Mouse (Mus musculus) embryonic facial prominence, embryonic 10.5 days (tissue): Measurements from ENCODE around the gene Spata21. TPM values are rescaled to one million over a fixed set of nuclear protein-coding genes. Genes with fewer than 3 reads are reported as not detected.
A peak's percentile ranks its signal among the peaks of the same experiment; 100 is the strongest.

ENCODE experiments used
- DNase-seq: peaks from one replicate; pipeline ENCODE4 v3.0.0-alpha.2; 2017; ENCODE audit warnings: low spot score
- H3K27ac ChIP-seq: fragments of 300-500 bp; sonication (generic); replicated peaks from 2 replicates; pipeline ENCODE4 v1.5.1; 2016; ENCODE audit warnings: mild to moderate bottlenecking
- H3K27me3 ChIP-seq: fragments of 300-500 bp; sonication (generic); replicated peaks from 2 replicates; pipeline ENCODE4 v1.6.1; 2016; ENCODE audit warnings: low read depth, mild to moderate bottlenecking; ENCODE audit not compliant: poor library complexity, severe bottlenecking
- H3K36me3 ChIP-seq: fragments of 300-500 bp; sonication (generic); replicated peaks from 2 replicates; pipeline ENCODE4 v1.6.1; 2016; ENCODE audit warnings: mild to moderate bottlenecking, moderate library complexity
- H3K4me1 ChIP-seq: fragments of 300-500 bp; sonication (generic); 2 replicates; pipeline ENCODE4 v1.6.1; 2016
- H3K4me3 ChIP-seq: fragments of 300-500 bp; sonication (generic); 2 replicates; pipeline ENCODE4 v1.5.1; 2016; ENCODE audit warnings: mild to moderate bottlenecking, moderate library complexity
- H3K9me3 ChIP-seq: fragments of 300-500 bp; sonication (generic); 2 replicates; pipeline ENCODE4 v1.6.1; 2016; ENCODE audit warnings: mild to moderate bottlenecking
- WGBS: fragments of 180-500 bp; shearing (Covaris S2); methylation state at CpG from one replicate; pipeline ENCODE4 v1.1.7; 2016; 5-methylcytosine and 5-hydroxymethylcytosine counted together
- polyA plus RNA-seq: library from polyadenylated mRNA; unstranded; fragments of >200 nt; fragmentation: Nextera tagmentation; extraction: Ambion mirVana; gene quantifications from 2 replicates; pipeline ENCODE4 v1.2.1, GENCODE M21; 2016

Gene Spata21
- polyA plus RNA-seq, 1 experiment from 2014 or later, result 0.11 TPM

DNA sequence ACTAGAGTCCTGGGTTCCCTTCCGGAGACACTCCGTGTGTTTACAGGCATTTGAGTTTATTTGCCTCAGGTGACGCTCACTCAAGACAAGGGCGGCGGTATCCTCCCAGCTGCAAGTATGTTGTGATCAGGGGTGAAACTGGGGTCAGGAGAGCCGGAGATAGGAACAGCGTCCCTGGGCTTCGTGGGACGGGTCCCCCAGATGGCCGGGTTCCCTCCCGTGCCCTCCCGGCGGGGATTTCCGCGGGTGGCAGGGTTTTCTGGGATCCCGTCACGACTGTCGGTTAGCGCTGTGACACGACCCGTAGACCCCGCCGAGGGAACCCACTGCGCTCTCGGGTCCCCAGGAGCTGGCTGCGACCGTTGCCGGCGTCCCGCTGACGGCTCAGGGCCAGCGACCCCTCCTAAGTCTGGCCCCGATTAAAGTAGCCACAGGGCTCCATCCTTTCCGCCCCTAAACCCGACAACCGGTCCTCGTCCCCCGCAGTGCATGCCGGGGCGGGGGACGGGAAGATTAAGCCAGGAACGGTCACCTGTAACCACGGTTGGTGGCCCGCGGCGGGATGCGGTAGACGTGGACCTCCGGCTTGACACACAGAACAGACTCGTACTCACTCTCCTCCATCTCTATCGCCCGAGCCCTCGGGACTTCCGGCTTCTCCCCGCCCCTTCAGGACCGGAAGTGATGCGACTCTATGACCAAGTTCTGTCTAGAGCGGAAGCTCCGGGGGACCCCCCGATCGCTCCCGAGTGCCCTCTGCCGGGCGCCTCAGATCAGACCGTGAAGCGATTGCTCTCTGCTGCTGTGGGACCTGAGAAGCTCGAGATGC is 10.2 kb upstream of the Spata21 start, which contains the start of gene Necap2:
Necap2 (minus strand) TSS at position 677 of the 829 bp plus-strand sequence.
- DNase-seq, result peak; percentile 96
- Histone ChIP-seq H3K9me3 (no peaks in the 10 kb centered on the region; the same call in 1 of the 2 replicates), H3K27ac (peak within 1 kb of the TSS; percentile 84), H3K27me3 (no peaks in the 10 kb centered on the region), H3K4me1 (peaks cover 14% of the 10 kb centered on the region), H3K4me3 (peak within 1 kb of the TSS; percentile 75), H3K36me3 (peaks cover 31% of the 10 kb centered on the region)
- WGBS, result under 1% methylated on average over 67 of the region's 67 CpGs

DNA sequence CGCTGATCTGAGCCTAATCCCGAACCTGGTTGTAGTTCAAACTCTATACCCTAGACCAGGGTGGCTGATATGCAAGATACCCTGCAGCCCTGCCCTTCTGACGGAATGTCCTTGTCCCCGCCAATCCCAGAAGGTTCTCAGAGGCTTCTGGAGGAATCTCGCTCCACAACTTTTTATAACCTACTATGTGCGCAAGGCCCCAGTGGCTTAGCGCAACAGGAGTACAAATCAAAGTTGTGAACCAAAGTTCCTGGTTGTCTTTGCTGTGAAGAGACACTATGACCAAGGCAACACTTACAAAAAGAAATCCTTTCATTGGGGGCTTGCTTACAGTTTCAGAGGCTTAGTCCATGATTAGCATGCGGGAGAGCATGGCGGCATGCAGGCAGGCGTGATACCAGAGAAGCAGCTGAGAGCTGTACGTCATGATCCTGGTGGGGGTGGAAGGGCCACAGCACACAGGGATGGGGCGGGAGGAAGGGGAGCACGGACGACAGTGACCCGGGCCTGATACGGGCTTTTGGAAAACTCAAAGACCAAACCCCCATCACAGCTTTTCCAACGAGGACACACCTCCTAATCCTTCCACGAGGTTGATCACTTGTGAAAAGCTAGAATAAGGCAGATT is 9.5 kb upstream of the Spata21 start:
- 74% methylated on average over 18 of the region's 18 CpGs for WGBS
- Histone ChIP-seq H3K27me3 (no peaks in the 10 kb centered on the region), H3K4me1 (peaks cover 14% of the 10 kb centered on the region), H3K36me3 (peaks cover 24% of the 10 kb centered on the region), H3K27ac (0 out of 2 replicates have a peak overlapping the region, but pooled peaks have one; percentile 84), H3K9me3 (no peaks in the 10 kb centered on the region; the same call in 1 of the 2 replicates), H3K4me3 (peak overlapping the region; percentile 75)
- DNase-seq, result no peak

DNA sequence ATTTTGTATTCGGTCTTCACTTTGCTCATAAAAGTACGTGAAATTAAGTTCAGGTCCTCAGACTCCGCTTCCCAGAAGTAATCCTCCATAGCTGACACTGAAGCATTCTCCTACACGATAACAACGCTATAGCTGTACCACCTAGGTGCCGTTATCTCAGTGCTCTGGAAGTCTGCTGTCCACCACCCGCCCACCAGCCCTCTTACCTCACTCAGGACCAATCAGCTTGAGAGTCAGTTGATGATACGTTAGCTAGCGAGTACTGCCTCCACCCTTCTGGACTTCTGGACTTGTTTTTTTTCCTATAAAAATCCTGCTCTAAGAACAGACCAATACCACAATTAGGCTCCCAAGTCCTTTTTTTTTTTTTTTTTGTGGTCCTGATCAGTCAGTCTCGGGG is 1.3 kb upstream of the Spata21 start:
- H3K4me1 ChIP-seq, result peaks cover 9% of the 10 kb centered on the region
- H3K27me3 ChIP-seq, result no peaks in the 10 kb centered on the region
- DNase-seq, result no peak
- H3K4me3 ChIP-seq, result no peak overlapping the region
- no peaks in the 10 kb centered on the region for H3K36me3 ChIP-seq
- WGBS, result 79% methylated on average over 10 of the region's 10 CpGs
- no peaks in the 10 kb centered on the region for H3K9me3 ChIP-seq
- H3K27ac ChIP-seq, result no peak overlapping the region

DNA sequence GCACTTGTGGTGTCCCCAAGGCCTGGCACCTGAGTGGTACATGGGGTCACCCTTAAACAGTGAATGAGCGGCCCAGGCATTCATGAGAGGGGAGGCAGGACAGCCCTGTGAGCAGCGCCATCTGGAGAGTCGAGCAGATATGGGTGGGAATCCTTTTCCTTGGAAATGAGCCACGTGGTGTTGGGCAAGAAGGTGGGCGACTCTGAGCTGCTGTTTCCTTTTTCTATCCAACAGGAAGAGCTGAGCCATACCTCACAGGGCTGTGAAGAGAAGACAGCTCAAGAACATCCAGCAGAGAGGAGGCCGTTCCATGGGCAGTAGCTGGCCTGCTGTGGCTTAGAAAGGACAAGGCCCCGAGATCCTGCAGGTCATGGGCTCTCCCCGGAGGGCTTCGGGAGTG is 581 bp downstream of the Spata21 start:
- DNase-seq, result no peak
- Histone ChIP-seq H3K36me3 (no peaks in the 10 kb centered on the region), H3K27ac (no peak overlapping the region), H3K9me3 (no peaks in the 10 kb centered on the region), H3K4me3 (no peak overlapping the region), H3K4me1 (peaks cover 9% of the 10 kb centered on the region), H3K27me3 (no peaks in the 10 kb centered on the region)
- 74% methylated on average over 9 of the region's 9 CpGs for WGBS

DNA sequence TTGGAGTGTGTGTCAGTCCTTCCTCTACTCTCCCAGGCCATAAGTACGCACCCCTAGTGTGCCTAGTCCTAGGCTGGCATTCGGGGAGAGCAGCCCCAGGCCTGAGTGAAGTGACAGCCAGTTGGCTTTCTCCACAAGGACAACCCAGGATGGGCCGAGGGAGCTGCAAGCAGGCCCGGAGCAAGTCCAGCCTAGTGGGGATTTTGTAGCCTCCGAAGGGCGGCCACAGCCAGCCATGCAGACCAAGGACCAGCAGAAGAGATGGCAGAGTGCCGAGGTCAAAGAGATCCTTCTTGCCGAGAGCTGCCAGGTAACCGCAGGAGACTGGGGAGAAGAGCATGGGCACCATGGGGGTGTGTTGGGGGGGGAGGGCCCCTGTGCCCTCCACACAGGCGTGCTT is 6.9 kb downstream of the Spata21 start:
- 78% methylated on average over 10 of the region's 10 CpGs for WGBS
- Histone ChIP-seq H3K36me3 (no peaks in the 10 kb centered on the region), H3K27me3 (no peaks in the 10 kb centered on the region), H3K27ac (no peak overlapping the region), H3K4me3 (no peak overlapping the region), H3K9me3 (no peaks in the 10 kb centered on the region), H3K4me1 (peaks cover 5% of the 10 kb centered on the region)
- no peak for DNase-seq

DNA sequence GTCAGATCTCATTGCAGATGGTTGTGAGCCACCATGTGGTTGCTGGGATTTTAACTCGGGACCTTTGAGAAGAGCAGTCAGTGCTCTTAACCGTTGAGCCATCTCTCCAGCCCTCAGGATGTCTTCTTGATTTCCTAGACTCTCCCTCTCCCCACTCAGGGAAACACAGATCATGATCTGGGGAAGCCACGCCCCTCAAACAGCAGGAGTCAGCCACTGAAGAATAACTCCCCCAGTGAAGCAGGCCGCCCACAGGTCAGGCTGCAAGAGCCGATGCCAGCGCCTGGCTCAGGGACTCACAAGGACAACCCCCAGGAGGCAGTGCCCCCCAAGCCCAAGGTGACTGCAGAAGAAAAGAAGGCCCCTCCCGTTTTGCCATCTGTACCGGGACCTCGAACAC is 8.6 kb downstream of the Spata21 start:
- Histone ChIP-seq H3K36me3 (no peaks in the 10 kb centered on the region), H3K4me1 (peaks cover 5% of the 10 kb centered on the region), H3K27ac (no peak overlapping the region), H3K9me3 (no peaks in the 10 kb centered on the region), H3K4me3 (no peak overlapping the region), H3K27me3 (no peaks in the 10 kb centered on the region)
- WGBS, result 16% methylated on average over 9 of the region's 9 CpGs
- DNase-seq, result no peak

DNA sequence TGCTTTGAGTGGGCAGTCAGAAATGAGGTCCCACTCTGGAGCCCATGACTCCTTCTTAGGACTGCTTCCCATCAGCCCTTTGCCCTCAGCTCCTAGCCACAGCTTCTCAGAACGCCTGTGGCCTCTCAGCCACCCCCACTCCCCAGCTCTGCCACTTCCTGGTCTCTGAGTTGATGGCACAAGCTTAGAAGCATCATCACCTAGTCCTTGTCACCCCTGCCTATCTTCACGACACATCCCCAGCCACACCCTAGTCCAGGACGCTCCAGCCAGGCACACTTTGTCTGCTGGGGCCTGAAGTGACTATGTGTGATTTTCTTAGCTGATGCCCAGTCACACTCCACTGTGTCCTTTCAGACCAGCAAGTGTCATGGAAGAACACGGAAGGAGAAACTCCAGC is 10.8 kb downstream of the Spata21 start:
- Histone ChIP-seq H3K4me3 (no peak overlapping the region), H3K27me3 (no peaks in the 10 kb centered on the region), H3K36me3 (no peaks in the 10 kb centered on the region), H3K27ac (no peak overlapping the region), H3K4me1 (peaks cover 11% of the 10 kb centered on the region), H3K9me3 (no peaks in the 10 kb centered on the region)
- WGBS, result 76% methylated on average over 4 of the region's 4 CpGs
- DNase-seq, result no peak

DNA sequence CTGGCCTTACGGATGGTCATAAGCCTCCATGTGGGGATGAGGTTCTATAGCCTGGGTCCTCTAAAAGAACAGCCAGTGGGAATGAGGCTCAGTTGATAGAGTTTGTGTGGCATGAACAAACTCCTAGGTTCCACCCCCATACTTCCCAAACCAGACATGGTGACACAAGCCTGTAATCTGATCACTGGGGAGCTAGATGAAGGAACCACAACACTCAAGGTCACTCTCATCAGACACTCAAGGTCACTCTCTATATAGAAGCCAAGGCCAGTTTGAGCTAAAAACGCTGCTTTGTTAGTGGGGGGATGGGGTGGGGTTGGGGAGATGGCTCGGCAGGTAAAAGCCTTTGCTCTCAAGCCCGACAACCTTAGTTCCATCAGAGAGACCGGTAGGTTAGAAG is 11.8 kb downstream of the Spata21 start:
- peaks cover 11% of the 10 kb centered on the region for H3K4me1 ChIP-seq
- no peak overlapping the region for H3K27ac ChIP-seq
- no peak for DNase-seq
- no peaks in the 10 kb centered on the region for H3K9me3 ChIP-seq
- no peaks in the 10 kb centered on the region for H3K27me3 ChIP-seq
- WGBS, result 85% methylated on average over 5 of the region's 5 CpGs
- H3K36me3 ChIP-seq, result no peaks in the 10 kb centered on the region
- H3K4me3 ChIP-seq, result no peak overlapping the region

DNA sequence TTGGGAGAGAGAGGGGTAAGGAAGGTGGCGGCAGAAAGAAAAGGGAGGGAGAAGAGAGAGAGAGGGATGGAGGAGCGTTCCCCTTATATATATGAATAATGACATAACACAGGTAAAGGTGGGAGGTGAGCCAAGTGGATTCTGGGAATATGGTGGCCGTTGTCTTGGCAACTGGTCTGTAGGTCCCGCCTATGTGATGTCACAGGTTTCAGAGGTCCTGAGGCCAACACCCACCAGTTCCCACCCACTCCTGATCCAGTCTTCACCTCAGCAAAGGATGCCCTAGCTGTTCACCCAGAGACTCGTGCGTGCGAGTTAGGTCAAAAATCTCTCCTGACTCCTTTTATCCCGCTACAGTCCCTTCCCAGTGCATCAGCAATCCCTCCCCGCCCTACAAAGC is 13.2 kb downstream of the Spata21 start:
- Histone ChIP-seq H3K27ac (no peak overlapping the region), H3K4me3 (no peak overlapping the region), H3K36me3 (no peaks in the 10 kb centered on the region), H3K4me1 (peaks cover 11% of the 10 kb centered on the region), H3K27me3 (no peaks in the 10 kb centered on the region), H3K9me3 (no peaks in the 10 kb centered on the region)
- DNase-seq, result no peak
- WGBS, result 89% methylated on average over 9 of the region's 9 CpGs

DNA sequence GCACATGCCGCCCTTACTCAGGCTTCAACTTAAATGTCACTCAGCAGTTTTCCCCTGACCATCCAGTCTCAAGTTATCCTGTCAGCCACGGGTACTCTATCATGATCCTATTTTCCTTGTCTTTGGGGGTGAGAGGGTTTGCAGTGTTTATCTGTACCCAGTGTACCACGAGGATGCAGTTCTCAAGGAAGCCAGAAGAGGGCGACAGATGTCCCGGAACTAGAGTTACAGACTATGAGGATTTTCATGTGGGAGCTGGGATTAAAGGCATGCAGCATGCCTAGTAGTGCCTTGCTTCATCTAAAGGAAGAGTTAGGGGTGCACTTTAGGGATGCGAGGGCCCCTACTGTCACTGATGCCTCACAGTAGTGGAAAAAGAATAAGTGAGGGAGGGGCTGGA is 13.7 kb downstream of the Spata21 start:
- H3K36me3 ChIP-seq, result no peaks in the 10 kb centered on the region
- H3K27me3 ChIP-seq, result no peaks in the 10 kb centered on the region
- H3K4me3 ChIP-seq, result no peak overlapping the region
- no peak overlapping the region for H3K27ac ChIP-seq
- H3K4me1 ChIP-seq, result peaks cover 8% of the 10 kb centered on the region
- 61% methylated on average over 6 of the region's 6 CpGs for WGBS
- H3K9me3 ChIP-seq, result no peaks in the 10 kb centered on the region
- DNase-seq, result peak; percentile 41

DNA sequence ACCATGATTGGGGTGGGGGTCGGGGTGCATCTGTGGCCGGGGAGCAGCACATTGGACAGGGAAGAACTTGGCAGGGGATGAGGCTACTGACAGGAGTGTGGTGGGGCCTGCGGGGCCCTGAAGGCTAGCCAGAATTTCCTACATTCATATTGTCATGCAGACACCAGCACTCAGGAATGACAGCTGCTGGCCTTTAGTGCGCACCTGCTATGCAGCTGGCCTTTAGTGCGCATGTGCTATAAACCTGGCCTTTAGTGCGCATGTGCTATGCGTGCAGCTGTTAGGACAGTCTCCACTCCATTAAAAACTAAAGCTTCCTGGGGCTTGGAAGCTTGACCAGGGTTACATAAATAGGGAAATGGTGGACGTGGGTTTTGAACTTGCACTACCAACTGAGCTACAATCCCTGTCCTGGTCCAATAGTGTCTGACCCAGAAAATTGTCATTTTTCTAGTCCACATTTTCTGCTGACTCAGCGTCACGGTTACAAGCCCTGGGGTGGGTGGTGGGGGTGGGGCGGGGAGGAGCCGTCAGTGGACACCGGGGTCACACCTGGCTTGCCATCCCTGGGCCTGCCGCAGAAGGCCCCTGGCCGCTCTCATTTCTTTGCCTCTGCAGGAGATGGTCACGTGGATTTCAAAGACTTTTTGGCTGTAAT is 18.5 kb downstream of the Spata21 start:
- Histone ChIP-seq H3K27ac (no peak overlapping the region), H3K4me3 (no peak overlapping the region), H3K36me3 (peaks cover 23% of the 10 kb centered on the region), H3K27me3 (no peaks in the 10 kb centered on the region), H3K9me3 (peaks cover 6% of the 10 kb centered on the region; the same call in 1 of the 2 replicates), H3K4me1 (peaks cover 14% of the 10 kb centered on the region)
- WGBS, result 83% methylated on average over 16 of the region's 16 CpGs
- DNase-seq, result no peak

DNA sequence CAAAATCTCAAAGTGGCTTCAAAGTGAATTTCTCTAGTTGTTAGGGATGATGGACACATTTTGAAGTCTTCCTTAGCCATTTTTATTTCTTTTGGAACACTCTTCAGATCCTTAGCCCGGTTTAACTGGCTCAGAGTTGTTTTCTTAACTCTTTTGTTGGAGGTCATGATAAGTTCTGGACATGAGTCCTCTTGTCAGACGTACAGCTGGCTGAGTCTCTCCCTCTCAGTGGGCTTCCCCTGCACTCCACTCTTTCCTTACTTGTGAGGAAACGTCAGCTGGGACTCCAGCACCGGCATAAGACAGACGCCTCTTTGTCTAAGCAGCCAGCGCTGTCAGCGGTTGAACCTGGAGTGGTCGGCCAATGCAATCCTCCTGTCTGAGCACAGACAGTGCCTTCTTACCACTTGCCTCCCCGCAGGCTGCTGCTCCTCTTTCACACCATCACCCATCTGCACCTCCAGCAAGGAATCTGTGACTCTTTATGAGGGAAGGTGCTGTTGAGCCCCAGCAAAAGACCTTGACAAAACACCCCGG is 20.1 kb downstream of the Spata21 start:
- Histone ChIP-seq H3K4me1 (peaks cover 8% of the 10 kb centered on the region), H3K27ac (no peak overlapping the region), H3K4me3 (no peak overlapping the region), H3K9me3 (peaks cover 6% of the 10 kb centered on the region; the same call in 1 of the 2 replicates), H3K27me3 (no peaks in the 10 kb centered on the region), H3K36me3 (peaks cover 39% of the 10 kb centered on the region)
- peak; percentile 42 for DNase-seq
- WGBS, result 30% methylated on average over 10 of the region's 10 CpGs
